Mouse (Mus musculus) C2C12 (cell line): ENCODE data around the gene Scap.

ENCODE experiments used
- CEBPB ChIP-seq: IDR thresholded peaks from one replicate; pipeline ENCODE4 v1.6.1; 2011; ENCODE audit warnings: low read depth, mild to moderate bottlenecking, control low read depth, moderate library complexity
- CTCF ChIP-seq: IDR thresholded peaks from one replicate; pipeline ENCODE4 v1.5.1; 2011; ENCODE audit not compliant: control insufficient read depth, insufficient read depth, insufficient read length
- MAX ChIP-seq: IDR thresholded peaks from one replicate; pipeline ENCODE4 v1.6.1; 2011; ENCODE audit warnings: mild to moderate bottlenecking, control low read depth
- USF1 ChIP-seq: IDR thresholded peaks from one replicate; pipeline ENCODE4 v1.6.1; 2011; ENCODE audit warnings: low read depth, mild to moderate bottlenecking, control low read depth, moderate library complexity

GRCm38 (mm10) chr9:110287321-110287924 lies 45.7 kb upstream of the Scap start:
- TF ChIP-seq CTCF (no peak), USF1 (no peak), MAX (no peak), CEBPB (no peak)
